Mouse (Mus musculus) liver, postnatal 0 days (tissue): ENCODE measurements around the gene Lrrc4b. TPM values are rescaled to one million over a fixed set of nuclear protein-coding genes. Genes with fewer than 3 reads are reported as not detected.
A peak's percentile ranks its signal among the peaks of the same experiment; 100 is the strongest.

Experiments
- ATAC-seq: fragments of 200-750 bp; cut with Nextera tagmentation; 2 replicates; pipeline ENCODE4 v1.8.0; 2017; ENCODE audit warnings: mild to moderate bottlenecking, moderate library complexity
- DNase-seq: peaks from one replicate; pipeline ENCODE4 v3.0.0-alpha.2; 2016
- H3K27ac ChIP-seq: fragments of 300-500 bp; sonication (generic); 2 replicates; pipeline ENCODE4 v1.5.1; 2014; ENCODE audit warnings: antibody characterized with exemption, moderate library complexity, mild to moderate bottlenecking, low read depth
- H3K27me3 ChIP-seq: fragments of 300-500 bp; sonication (generic); 2 replicates; pipeline ENCODE4 v1.6.1; 2014; ENCODE audit warnings: low read length, control low read depth, mixed read lengths; ENCODE audit not compliant: insufficient read depth
- H3K36me3 ChIP-seq: fragments of 300-500 bp; sonication (generic); replicated peaks from 2 replicates; pipeline ENCODE4 v1.6.1; 2014; ENCODE audit warnings: mild to moderate bottlenecking, control low read depth, low read length, moderate library complexity, mixed read lengths; ENCODE audit not compliant: insufficient read depth
- H3K4me1 ChIP-seq: fragments of 300-500 bp; sonication (generic); 2 replicates; pipeline ENCODE4 v1.6.1; 2014; ENCODE audit warnings: antibody characterized with exemption, mild to moderate bottlenecking, control low read depth; ENCODE audit not compliant: insufficient read depth
- H3K4me2 ChIP-seq: fragments of 300-500 bp; sonication (generic); 2 replicates; pipeline ENCODE4 v1.6.1; 2014; ENCODE audit warnings: low read depth, mild to moderate bottlenecking, low read length, moderate library complexity, mixed read lengths
- H3K4me3 ChIP-seq: fragments of 300-500 bp; sonication (generic); 2 replicates; pipeline ENCODE4 v1.5.1; 2014; ENCODE audit warnings: low read depth, low read length
- H3K9ac ChIP-seq: fragments of 300-500 bp; sonication (generic); replicated peaks from 2 replicates; pipeline ENCODE4 v1.6.1; 2014; ENCODE audit warnings: mild to moderate bottlenecking, moderate library complexity
- H3K9me3 ChIP-seq: fragments of 300-500 bp; sonication (generic); 2 replicates; pipeline ENCODE4 v1.6.1; 2016; ENCODE audit warnings: mild to moderate bottlenecking, control low read depth, low read length, mixed read lengths
- CTCF ChIP-seq: sonication (generic); IDR thresholded peaks from 2 replicates; pipeline ENCODE4 v1.5.1; 2016; ENCODE audit warnings: antibody characterized with exemption, low read depth
- EP300 ChIP-seq: IDR thresholded peaks from 2 replicates; pipeline ENCODE4 v1.6.1; 2016; ENCODE audit warnings: antibody characterized with exemption, low read depth, mild to moderate bottlenecking
- WGBS: fragments of 180-500 bp; shearing (Covaris S2); extraction: QIAGEN DNeasy Blood & Tissue Kit; methylation state at CpG from one replicate; pipeline ENCODE4 v1.1.7; 2014; ENCODE audit not compliant: insufficient replicate concordance; 5-methylcytosine and 5-hydroxymethylcytosine counted together
- polyA plus RNA-seq: library from polyadenylated mRNA; unstranded; fragments of >200 nt; fragmentation: Nextera tagmentation; extraction: Ambion mirVana; gene quantifications from 2 replicates; pipeline ENCODE4 v1.2.1, GENCODE M21; 2015

The Lrrc4b gene
- polyA plus RNA-seq, 1 experiment from 2014 or later = not detected

GRCm38 (mm10) chr7:44392341-44392740 lies 36.5 kb upstream of the Lrrc4b start:
- DNase-seq (no peak), ATAC-seq (no peak)
- Histone ChIP-seq H3K27ac (no peak overlapping the region), H3K9me3 (no peaks in the 10 kb centered on the region), H3K9ac (no peak overlapping the region), H3K27me3 (no peaks in the 10 kb centered on the region), H3K4me2 (no peak overlapping the region), H3K4me3 (no peak overlapping the region), H3K4me1 (no peaks in the 10 kb centered on the region), H3K36me3 (no peaks in the 10 kb centered on the region)
- no peak for TF ChIP-seq EP300
- no peak for TF ChIP-seq CTCF
- WGBS = 69% methylated on average over 14 of the region's 14 CpGs

DNA sequence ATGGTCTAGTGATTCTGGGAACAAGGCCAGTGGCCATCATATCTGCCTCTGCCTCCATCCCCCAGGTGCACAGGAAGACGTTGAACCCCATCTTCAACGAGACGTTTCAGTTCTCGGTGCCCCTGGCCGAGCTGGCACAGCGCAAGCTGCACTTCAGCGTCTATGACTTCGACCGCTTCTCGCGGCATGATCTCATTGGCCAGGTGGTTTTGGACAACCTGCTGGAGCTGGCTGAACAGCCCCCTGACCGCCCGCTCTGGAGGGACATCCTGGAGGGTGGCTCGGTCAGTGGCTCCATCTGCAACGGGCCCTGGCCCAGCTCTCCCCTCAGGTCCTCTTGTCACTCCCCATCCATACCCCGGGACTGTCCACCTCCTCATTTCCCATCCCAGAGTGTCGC lies 35.5 kb upstream of the Lrrc4b start:
- Histone ChIP-seq H3K27ac (no peak overlapping the region), H3K4me3 (no peak overlapping the region), H3K9ac (no peak overlapping the region), H3K27me3 (no peaks in the 10 kb centered on the region), H3K36me3 (no peaks in the 10 kb centered on the region), H3K4me1 (no peaks in the 10 kb centered on the region), H3K4me2 (no peak overlapping the region), H3K9me3 (no peaks in the 10 kb centered on the region)
- DNase-seq = no peak
- TF ChIP-seq EP300 (no peak), CTCF (no peak)
- ATAC-seq = no peak
- WGBS = 84% methylated on average over 17 of the region's 17 CpGs

- H3K27me3 ChIP-seq = no peaks in the 10 kb centered on the region
- H3K27ac ChIP-seq = no peak overlapping the region
- H3K36me3 ChIP-seq = no peaks in the 10 kb centered on the region
- no peaks in the 10 kb centered on the region for H3K9me3 ChIP-seq
- H3K4me3 ChIP-seq = no peak overlapping the region
- no peak overlapping the region for H3K4me2 ChIP-seq
- H3K9ac ChIP-seq = no peak overlapping the region
- DNase-seq (peak; percentile 76), ATAC-seq (peak; percentile 75)
- no peaks in the 10 kb centered on the region for H3K4me1 ChIP-seq
- WGBS = 13% methylated on average over 3 of the region's 3 CpGs
- TF ChIP-seq CTCF (peak; percentile 82), EP300 (no peak)
Observed at GRCm38 (mm10) chr7:44398570-44398969, 30.2 kb upstream of the Lrrc4b start.

DNA sequence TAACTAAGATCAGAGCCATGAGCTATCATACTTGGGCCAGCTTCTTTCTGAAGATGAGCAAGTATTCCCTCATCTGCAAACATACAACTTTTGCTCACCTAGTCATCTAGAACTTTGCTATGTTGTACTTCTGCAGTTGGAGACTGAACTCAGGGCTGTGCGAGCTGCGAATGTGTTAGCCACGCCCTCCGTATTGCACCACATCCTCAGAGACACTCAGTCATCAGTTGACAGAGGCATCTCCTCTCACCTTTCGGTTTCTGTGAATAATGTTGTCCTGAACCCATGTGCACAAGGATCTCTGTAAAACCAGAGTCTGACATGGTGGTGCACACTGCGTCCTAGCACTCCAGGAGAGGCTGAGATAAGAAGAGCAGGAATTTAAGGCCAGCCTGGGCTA lies 27.1 kb upstream of the Lrrc4b start:
- Histone ChIP-seq H3K4me3 (no peak overlapping the region), H3K27ac (no peak overlapping the region), H3K27me3 (no peaks in the 10 kb centered on the region), H3K36me3 (no peaks in the 10 kb centered on the region), H3K9ac (no peak overlapping the region), H3K4me1 (no peaks in the 10 kb centered on the region), H3K4me2 (no peak overlapping the region), H3K9me3 (no peaks in the 10 kb centered on the region)
- WGBS = 46% methylated on average over 6 of the region's 6 CpGs
- DNase-seq (peak; percentile 36), ATAC-seq (no peak)
- TF ChIP-seq EP300 (no peak), CTCF (no peak)

GRCm38 (mm10) chr7:44405346-44406014 lies 23.3 kb upstream of the Lrrc4b start:
- Histone ChIP-seq H3K4me3 (peak overlapping the region; percentile 6), H3K27me3 (no peaks in the 10 kb centered on the region), H3K27ac (no peak overlapping the region), H3K9me3 (no peaks in the 10 kb centered on the region), H3K9ac (no peak overlapping the region), H3K36me3 (no peaks in the 10 kb centered on the region), H3K4me2 (peak overlapping the region; percentile 48), H3K4me1 (no peaks in the 10 kb centered on the region)
- DNase-seq (peak; percentile 74), ATAC-seq (peak; percentile 87)
- 3% methylated on average over 27 of the region's 27 CpGs for WGBS
- TF ChIP-seq CTCF (no peak), EP300 (no peak)

GRCm38 (mm10) chr7:44406015-44406355 lies 22.8 kb upstream of the Lrrc4b start:
- no peak for DNase-seq
- no peaks in the 10 kb centered on the region for H3K36me3 ChIP-seq
- WGBS = 5% methylated on average over 5 of the region's 5 CpGs
- no peaks in the 10 kb centered on the region for H3K4me1 ChIP-seq
- TF ChIP-seq CTCF (no peak), EP300 (no peak)
- ATAC-seq = no peak
- H3K9me3 ChIP-seq = no peaks in the 10 kb centered on the region
- peak overlapping the region; percentile 6; the same call in 1 of the 2 replicates for H3K4me3 ChIP-seq
- H3K9ac ChIP-seq = no peak overlapping the region
- no peak overlapping the region for H3K27ac ChIP-seq
- no peak overlapping the region; the same call in 1 of the 2 replicates for H3K4me2 ChIP-seq
- H3K27me3 ChIP-seq = no peaks in the 10 kb centered on the region

GRCm38 (mm10) chr7:44411144-44411543 lies 17.7 kb upstream of the Lrrc4b start:
- Histone ChIP-seq H3K27ac (no peak overlapping the region), H3K27me3 (no peaks in the 10 kb centered on the region), H3K9ac (no peak overlapping the region), H3K4me2 (no peak overlapping the region), H3K9me3 (no peaks in the 10 kb centered on the region), H3K4me1 (no peaks in the 10 kb centered on the region), H3K36me3 (no peaks in the 10 kb centered on the region), H3K4me3 (no peak overlapping the region)
- TF ChIP-seq CTCF (peak; percentile 21), EP300 (no peak)
- ATAC-seq (no peak), DNase-seq (no peak)
- 83% methylated on average over 4 of the region's 4 CpGs for WGBS
